Mouse (Mus musculus) limb, embryonic 13.5 days (tissue): ENCODE measurements around the gene Lhx4. TPM values are rescaled to one million over a fixed set of nuclear protein-coding genes. Genes with fewer than 3 reads are reported as not detected.

Experiments
- ATAC-seq: fragments of 200-750 bp; cut with Nextera tagmentation; 2 replicates; pipeline ENCODE4 v1.8.0; 2017; ENCODE audit warnings: low read depth, moderate number of reproducible peaks, moderate TSS enrichment; ENCODE audit not compliant: low FRiP score
- H3K27ac ChIP-seq: fragments of 300-500 bp; sonication (generic); 2 replicates; pipeline ENCODE4 v1.5.1; 2015; ENCODE audit warnings: inconsistent platforms, mild to moderate bottlenecking, moderate library complexity
- H3K27me3 ChIP-seq: fragments of 300-500 bp; sonication (generic); 2 replicates; pipeline ENCODE4 v1.6.1; 2015; ENCODE audit warnings: mild to moderate bottlenecking, inconsistent platforms
- H3K36me3 ChIP-seq: fragments of 300-500 bp; sonication (generic); 2 replicates; pipeline ENCODE4 v1.6.1; 2015; ENCODE audit warnings: inconsistent platforms, mild to moderate bottlenecking, moderate library complexity
- H3K4me1 ChIP-seq: fragments of 300-500 bp; sonication (generic); 2 replicates; pipeline ENCODE4 v1.6.1; 2015; ENCODE audit warnings: inconsistent platforms
- H3K4me2 ChIP-seq: fragments of 300-500 bp; sonication (generic); replicated peaks from 2 replicates; pipeline ENCODE4 v1.6.1; 2015; ENCODE audit warnings: inconsistent platforms, mild to moderate bottlenecking, moderate library complexity
- H3K4me3 ChIP-seq: fragments of 300-500 bp; sonication (generic); 2 replicates; pipeline ENCODE4 v1.5.1; 2015; ENCODE audit warnings: moderate library complexity, mild to moderate bottlenecking, inconsistent platforms
- H3K9ac ChIP-seq: fragments of 300-500 bp; sonication (generic); 2 replicates; pipeline ENCODE4 v1.6.1; 2015; ENCODE audit warnings: mild to moderate bottlenecking, inconsistent platforms
- H3K9me3 ChIP-seq: fragments of 300-500 bp; sonication (generic); 2 replicates; pipeline ENCODE4 v1.6.1; 2016; ENCODE audit warnings: inconsistent platforms
- WGBS: fragments of 180-500 bp; shearing (Covaris S2); methylation state at CpG from one replicate; pipeline ENCODE4 v1.1.7; 2015; 5-methylcytosine and 5-hydroxymethylcytosine counted together
- polyA plus RNA-seq: library from polyadenylated mRNA; unstranded; fragments of >200 nt; fragmentation: Nextera tagmentation; extraction: Ambion mirVana; gene quantifications from 2 replicates; pipeline ENCODE4 v1.2.1, GENCODE M21; 2015

Gene Lhx4
- polyA plus RNA-seq, 1 experiment from 2014 or later, result 0.05 TPM

DNA sequence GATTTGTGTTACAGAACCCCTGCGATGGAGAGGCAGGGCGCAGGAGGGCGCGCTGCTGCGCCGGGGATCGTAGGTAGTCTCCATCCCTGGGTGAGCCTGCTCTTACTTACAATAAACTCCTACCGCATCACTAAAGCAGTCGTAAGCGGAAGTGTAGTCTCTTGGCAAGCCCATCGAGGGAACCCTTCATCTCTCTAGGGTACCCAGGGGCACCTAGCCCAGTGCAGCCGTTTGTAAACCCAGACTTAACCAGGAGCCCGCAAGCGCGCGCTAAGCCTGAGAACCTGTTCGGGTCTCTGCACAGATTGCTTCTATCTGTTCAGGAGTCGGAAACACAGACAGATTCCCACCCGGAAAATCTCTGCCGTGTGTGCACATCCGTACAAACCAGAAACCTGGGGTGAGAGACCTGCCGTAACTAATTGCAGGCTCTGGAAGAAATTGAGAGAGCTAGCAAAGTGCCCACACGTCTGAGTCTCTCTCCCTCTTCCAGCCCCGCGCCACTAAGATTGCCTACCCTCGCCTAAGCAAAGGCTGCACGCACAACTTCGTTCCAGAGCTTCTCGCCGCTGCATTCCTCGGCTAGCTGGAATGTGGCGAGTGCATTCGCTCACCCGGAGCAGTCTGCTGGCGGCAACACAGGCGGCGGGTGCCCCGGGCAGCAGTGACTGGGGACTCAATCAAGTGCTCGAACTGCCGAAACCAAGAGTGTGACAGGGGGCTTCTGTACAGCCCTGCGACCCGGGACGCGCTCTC is 10.7 kb downstream of the Lhx4 start:
- peak overlapping the region; percentile 31; the same call in 1 of the 2 replicates for H3K9ac ChIP-seq
- peaks cover 94% of the 10 kb centered on the region for H3K27me3 ChIP-seq
- WGBS, result under 1% methylated on average over 44 of the region's 44 CpGs
- peak overlapping the region; percentile 89 for H3K4me2 ChIP-seq
- peaks cover 32% of the 10 kb centered on the region for H3K4me1 ChIP-seq
- ATAC-seq, result no peak; the same call in 1 of the 2 replicates
- peak overlapping the region; percentile 52 for H3K4me3 ChIP-seq
- H3K36me3 ChIP-seq, result no peaks in the 10 kb centered on the region
- H3K9me3 ChIP-seq, result no peaks in the 10 kb centered on the region
- H3K27ac ChIP-seq, result no peak overlapping the region

DNA sequence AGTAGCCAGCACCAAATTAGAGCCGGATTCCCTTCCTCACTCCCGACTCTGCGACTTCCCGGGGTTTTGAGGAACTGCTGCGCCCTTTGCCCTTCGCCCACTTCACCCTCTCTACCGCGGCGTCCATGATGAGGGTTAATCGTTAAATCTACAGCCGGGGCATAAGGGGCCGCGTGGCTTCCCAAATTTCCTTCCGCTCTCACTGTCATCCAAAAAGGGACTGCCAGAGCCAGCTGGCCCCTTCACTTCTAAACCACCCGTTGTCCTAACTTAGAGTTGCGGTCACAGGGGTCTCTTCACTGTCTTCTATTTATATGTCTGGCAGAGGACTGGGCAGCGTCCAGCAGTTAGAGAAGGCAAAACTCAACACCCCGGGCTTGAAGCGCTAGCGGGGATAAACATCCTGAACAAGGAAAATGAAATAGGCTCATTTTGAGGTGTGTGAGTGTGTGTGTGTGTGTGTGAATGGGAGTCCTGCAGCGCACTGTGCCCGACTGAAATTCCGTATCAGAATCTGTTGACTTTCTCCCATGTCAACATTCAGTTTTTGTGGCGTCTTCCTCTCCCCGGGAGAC is 13.6 kb downstream of the Lhx4 start:
- H3K36me3 ChIP-seq, result no peaks in the 10 kb centered on the region
- H3K4me2 ChIP-seq, result no peak overlapping the region
- no peak overlapping the region for H3K27ac ChIP-seq
- peaks cover 99% of the 10 kb centered on the region for H3K27me3 ChIP-seq
- H3K9ac ChIP-seq, result no peak overlapping the region
- no peaks in the 10 kb centered on the region for H3K9me3 ChIP-seq
- under 1% methylated on average over 25 of the region's 25 CpGs for WGBS
- H3K4me3 ChIP-seq, result no peak overlapping the region
- H3K4me1 ChIP-seq, result peaks cover 28% of the 10 kb centered on the region
- no peak for ATAC-seq

DNA sequence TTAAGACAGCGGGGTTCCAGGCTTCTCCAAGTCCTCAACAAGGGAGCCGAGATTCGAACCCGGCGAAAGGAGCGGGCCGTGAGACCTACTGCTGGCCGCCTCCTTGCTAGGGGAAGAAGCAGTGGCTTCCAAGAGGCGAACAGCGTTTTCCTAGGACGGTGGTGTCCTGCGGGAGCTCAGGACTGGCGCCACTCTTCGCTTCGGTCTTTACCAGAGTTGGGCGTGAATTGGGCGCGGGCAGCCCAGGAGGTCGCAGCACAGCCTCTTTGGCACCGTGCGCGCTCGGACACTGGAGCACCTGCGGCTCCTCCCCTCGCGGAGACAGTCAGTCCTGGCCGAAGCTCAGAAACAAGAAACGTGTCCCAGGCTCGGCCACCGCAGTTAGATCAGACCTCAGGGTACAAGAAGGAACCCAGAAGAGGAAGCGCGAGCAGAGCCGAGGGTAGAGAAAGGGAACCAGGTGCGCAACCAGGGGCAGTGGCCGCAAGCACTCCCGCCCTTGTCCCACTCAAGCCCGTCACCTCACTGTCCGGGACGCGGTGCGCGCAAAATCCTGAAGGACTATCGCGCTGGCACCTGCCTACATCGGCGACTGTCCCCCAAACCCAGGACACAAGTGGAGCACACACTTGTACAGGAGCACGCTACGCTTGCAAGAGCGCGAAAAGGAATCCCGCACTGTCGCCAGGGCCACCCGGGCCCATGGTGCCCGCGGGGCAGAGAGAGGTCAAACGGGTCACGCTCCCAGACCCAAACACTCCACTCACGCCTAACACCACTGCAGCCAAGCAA is 14.3 kb downstream of the Lhx4 start:
- Histone ChIP-seq H3K4me1 (peaks cover 21% of the 10 kb centered on the region), H3K9ac (no peak overlapping the region), H3K27ac (no peak overlapping the region), H3K36me3 (no peaks in the 10 kb centered on the region), H3K4me3 (no peak overlapping the region; the same call in 1 of the 2 replicates), H3K9me3 (no peaks in the 10 kb centered on the region), H3K27me3 (peaks cover 99% of the 10 kb centered on the region), H3K4me2 (no peak overlapping the region)
- WGBS, result under 1% methylated on average over 58 of the region's 58 CpGs
- ATAC-seq, result no peak

DNA sequence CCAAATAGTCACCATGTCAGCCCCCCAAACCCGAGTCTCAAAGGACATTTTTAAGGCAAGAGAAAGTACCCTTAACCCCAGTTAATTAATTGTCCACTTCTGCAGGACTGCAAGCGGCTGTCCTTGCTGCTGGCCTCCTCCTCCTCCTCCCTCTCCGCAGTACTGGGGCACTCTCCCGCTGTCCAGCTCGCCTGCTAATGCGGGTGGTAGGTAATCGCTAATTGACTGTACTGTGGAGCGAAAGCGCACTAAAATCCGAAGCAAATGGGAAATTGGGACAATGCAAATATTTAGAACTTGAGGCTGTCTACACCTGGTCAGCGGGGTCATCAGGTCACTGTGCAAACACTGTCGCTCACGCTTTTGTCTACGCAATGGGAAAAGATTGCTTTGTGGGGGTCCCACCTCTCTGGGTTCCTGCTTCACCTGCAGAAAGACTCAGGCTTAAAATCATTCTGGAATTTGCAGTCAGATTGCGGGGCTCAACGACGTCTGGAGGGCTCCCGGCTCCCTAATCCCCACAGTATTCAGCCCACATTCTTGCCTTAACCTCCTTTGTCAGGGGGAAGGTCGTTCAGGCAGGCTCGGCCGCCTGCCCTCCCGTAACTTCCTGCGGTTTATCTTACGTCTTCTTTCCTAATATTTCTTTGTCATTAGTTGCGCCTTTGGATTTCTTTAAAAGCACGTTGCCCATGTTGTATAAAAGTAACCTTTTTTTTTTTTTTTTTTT is 15.2 kb downstream of the Lhx4 start:
- no peak for ATAC-seq
- no peak overlapping the region for H3K4me3 ChIP-seq
- under 1% methylated on average over 26 of the region's 26 CpGs for WGBS
- no peak overlapping the region for H3K9ac ChIP-seq
- no peaks in the 10 kb centered on the region for H3K9me3 ChIP-seq
- no peaks in the 10 kb centered on the region for H3K36me3 ChIP-seq
- no peak overlapping the region for H3K4me2 ChIP-seq
- peaks cover 12% of the 10 kb centered on the region for H3K4me1 ChIP-seq
- H3K27ac ChIP-seq, result no peak overlapping the region
- peaks cover 99% of the 10 kb centered on the region for H3K27me3 ChIP-seq

DNA sequence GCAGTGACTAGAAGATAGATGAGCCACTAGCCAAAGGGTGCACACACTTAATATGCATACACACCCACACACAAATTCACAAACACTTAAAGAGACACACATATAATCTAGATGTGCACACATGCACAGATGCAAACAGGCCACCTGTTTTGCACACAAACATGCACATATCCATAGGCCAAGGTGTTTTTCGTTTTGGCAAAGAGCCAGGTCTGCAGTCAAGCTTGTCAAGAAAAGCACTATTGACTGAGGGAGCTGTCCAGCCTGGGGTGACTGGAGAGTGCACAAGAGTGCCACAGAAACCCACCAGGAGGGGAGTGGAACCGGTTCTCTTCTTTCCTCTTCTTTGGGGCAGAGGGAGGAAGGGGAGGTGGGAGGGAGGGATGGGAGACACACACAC is 20.3 kb downstream of the Lhx4 start:
- H3K4me3 ChIP-seq, result no peak overlapping the region
- no peak for ATAC-seq
- peaks cover 97% of the 10 kb centered on the region for H3K27me3 ChIP-seq
- H3K4me1 ChIP-seq, result no peaks in the 10 kb centered on the region
- no peaks in the 10 kb centered on the region for H3K36me3 ChIP-seq
- H3K9me3 ChIP-seq, result no peaks in the 10 kb centered on the region
- WGBS, result 0% methylated on average over 2 of the region's 2 CpGs
- no peak overlapping the region for H3K4me2 ChIP-seq
- H3K27ac ChIP-seq, result no peak overlapping the region
- H3K9ac ChIP-seq, result no peak overlapping the region

DNA sequence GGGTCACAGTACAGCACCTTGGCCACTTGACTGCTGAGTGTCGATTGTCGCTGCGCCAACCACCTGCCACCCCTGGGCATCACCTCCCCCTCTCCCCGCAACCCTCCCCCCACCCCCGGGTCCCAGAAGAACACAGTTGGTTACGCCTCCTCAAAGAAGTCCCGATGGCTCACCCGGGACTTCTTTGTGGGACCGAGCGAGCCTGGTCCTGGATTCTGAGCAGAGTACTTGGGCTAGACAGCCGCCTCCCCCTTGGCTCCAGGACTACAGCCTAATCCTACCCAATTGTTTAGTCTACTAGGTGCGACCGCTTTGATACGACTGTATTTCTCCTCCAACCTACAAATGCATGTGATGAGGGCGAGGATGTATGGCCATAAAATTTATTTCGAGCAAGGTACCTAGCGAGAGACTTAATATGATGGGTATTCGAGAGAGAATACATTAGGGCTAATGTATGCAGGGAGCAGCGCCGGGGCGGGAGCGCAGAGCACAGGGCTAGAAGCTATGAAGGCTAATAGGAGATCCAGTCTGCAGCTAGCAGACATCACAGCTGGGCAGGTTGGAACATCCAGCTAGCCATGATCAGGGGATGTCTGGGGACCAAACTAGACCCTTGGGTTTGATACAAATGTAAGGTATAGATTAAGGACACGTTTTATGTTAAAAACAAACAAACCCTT is 22.2 kb downstream of the Lhx4 start:
- H3K4me3 ChIP-seq, result no peak overlapping the region
- ATAC-seq, result no peak

DNA sequence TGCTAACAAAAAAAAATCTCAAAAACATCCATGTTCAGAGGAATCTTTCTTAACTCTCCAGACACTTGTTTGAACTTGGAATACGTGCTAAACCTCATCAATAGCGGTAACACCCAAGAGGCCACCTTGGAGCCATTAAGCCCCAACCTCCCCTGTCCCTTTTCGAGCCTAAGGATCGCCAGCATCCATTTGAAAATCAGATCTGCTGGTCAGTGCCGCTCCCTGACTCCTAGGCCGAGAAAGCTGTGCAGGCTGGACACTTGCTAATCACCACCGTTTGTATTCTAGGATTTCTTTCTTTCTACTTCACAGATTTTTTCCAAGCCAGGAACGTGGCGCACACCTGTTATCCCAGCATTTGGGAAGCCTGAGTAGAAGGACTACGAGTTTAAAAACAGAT is 23.7 kb downstream of the Lhx4 start:
- 22% methylated on average over 10 of the region's 10 CpGs for WGBS
- no peak for ATAC-seq
- no peaks in the 10 kb centered on the region for H3K9me3 ChIP-seq

More for the DNA sequence above, 22.2 kb downstream of the Lhx4 start:
- H3K4me1 ChIP-seq, result no peaks in the 10 kb centered on the region
- H3K27me3 ChIP-seq, result peaks cover 98% of the 10 kb centered on the region
- no peaks in the 10 kb centered on the region for H3K36me3 ChIP-seq
- H3K4me2 ChIP-seq, result no peak overlapping the region
- H3K27ac ChIP-seq, result no peak overlapping the region
- H3K9ac ChIP-seq, result no peak overlapping the region
- no peaks in the 10 kb centered on the region for H3K9me3 ChIP-seq
- 1% methylated on average over 23 of the region's 23 CpGs for WGBS

DNA sequence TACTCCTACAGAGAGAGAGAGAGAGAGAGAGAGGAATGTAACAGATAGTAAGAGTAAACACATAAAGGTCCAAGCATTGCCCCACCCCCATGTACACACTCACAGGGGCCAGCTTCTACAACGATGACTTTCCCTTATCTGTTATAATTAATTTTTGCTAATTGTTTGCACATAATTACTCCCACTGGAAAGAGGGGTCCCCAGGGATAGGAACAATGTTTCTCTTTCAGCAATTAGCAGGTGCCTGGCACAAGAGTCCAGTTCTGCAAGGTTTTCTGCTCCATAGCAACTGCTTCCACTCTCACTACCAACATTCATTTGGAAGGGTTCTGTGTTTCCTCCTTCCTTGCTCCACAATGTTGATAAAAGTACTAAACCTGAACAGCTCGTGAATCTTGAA is 25.6 kb downstream of the Lhx4 start:
- Histone ChIP-seq H3K4me1 (0 out of 2 replicates have a peak, but pooled peaks cover 3% of the 10 kb centered on the region), H3K4me2 (no peak overlapping the region), H3K4me3 (no peak overlapping the region), H3K9ac (no peak overlapping the region), H3K36me3 (no peaks in the 10 kb centered on the region), H3K27me3 (peaks cover 96% of the 10 kb centered on the region), H3K9me3 (no peaks in the 10 kb centered on the region), H3K27ac (no peak overlapping the region)
- ATAC-seq, result no peak
- WGBS, result 83% methylated on average over 2 of the region's 2 CpGs

More for the DNA sequence above, 23.7 kb downstream of the Lhx4 start:
- Histone ChIP-seq H3K27ac (no peak overlapping the region), H3K27me3 (peaks cover 98% of the 10 kb centered on the region), H3K4me1 (0 out of 2 replicates have a peak, but pooled peaks cover under 1% of the 10 kb centered on the region), H3K4me3 (no peak overlapping the region), H3K4me2 (no peak overlapping the region), H3K36me3 (no peaks in the 10 kb centered on the region), H3K9ac (no peak overlapping the region)

DNA sequence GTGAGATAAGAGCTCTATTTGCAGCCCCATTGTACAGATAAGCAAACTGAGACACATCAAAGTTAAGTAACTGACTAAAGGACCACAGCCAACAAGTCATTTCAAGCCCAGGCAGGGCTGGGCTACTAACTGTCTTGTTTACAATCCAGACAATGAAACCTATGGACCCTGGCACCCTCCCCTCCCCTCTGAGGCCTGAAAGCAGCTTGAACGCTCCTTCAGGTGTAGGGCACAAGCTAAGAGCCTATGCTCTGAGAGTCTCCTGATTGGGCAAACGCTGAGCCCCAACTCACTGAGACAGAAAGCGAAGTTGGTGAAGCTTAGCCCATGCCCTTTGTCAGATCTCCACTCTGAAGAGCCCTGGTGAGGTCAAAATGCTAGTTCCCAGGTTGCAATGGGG is 27.2 kb downstream of the Lhx4 start:
- Histone ChIP-seq H3K27me3 (peaks cover 93% of the 10 kb centered on the region), H3K4me2 (no peak overlapping the region), H3K4me3 (no peak overlapping the region), H3K36me3 (no peaks in the 10 kb centered on the region), H3K9me3 (no peaks in the 10 kb centered on the region), H3K4me1 (0 out of 2 replicates have a peak, but pooled peaks cover 3% of the 10 kb centered on the region), H3K9ac (no peak overlapping the region), H3K27ac (no peak overlapping the region)
- WGBS, result 65% methylated on average over 3 of the region's 3 CpGs
- ATAC-seq, result no peak

DNA sequence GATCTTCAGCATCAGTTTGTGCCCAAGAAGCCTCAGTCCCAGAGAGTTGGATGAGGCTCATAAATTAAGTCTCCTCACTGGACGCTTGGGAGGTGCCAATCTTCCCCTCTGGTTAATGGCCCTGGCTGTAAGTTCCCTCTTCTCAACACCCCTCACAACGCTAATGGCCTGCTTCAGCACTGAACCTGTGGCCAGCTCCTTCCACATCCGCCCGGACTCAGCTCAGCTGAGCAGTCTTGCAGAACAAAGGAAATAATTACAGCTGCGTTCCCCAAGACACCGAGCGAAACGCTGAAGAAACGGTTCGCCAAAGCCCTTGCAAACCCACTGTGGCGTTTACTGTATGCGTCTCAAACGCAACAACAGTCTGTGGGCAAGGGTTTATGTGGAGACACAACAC is 29.3 kb downstream of the Lhx4 start:
- Histone ChIP-seq H3K36me3 (no peaks in the 10 kb centered on the region), H3K9me3 (no peaks in the 10 kb centered on the region), H3K4me3 (peak overlapping the region; percentile 26), H3K27me3 (peaks cover 83% of the 10 kb centered on the region), H3K9ac (no peak overlapping the region), H3K4me1 (0 out of 2 replicates have a peak, but pooled peaks cover 3% of the 10 kb centered on the region), H3K27ac (no peak overlapping the region), H3K4me2 (peak overlapping the region; percentile 53)
- peak; percentile 85 for ATAC-seq
- WGBS, result 0% methylated on average over 13 of the region's 13 CpGs

DNA sequence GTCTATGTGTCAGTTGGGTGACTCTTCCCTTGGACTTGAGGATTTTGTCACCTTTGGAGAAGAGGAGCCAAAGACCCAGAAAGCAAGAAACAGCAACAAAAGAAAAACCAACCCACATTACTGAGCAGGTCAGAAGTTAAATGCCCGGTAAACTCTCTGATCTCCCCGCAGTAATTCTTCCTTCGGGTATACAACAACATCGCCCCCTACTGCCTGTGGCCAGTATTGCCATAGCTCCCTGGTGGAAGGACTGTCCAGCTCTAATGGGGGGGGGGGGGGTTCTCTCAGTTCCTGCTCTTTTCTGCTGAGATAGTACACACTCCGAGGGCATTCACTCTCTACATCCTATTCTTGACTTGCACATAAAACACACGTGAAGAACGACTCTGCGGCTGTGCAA is 30.0 kb downstream of the Lhx4 start:
- Histone ChIP-seq H3K4me2 (no peak overlapping the region), H3K9me3 (no peaks in the 10 kb centered on the region), H3K4me1 (0 out of 2 replicates have a peak, but pooled peaks cover 3% of the 10 kb centered on the region), H3K27me3 (peaks cover 78% of the 10 kb centered on the region), H3K27ac (no peak overlapping the region), H3K9ac (no peak overlapping the region), H3K36me3 (no peaks in the 10 kb centered on the region), H3K4me3 (no peak overlapping the region)
- 40% methylated on average over 8 of the region's 8 CpGs for WGBS
- no peak for ATAC-seq
